Mouse (Mus musculus) liver, adult 2 months (tissue): Measurements from ENCODE around the gene Cuedc1. TPM values are rescaled to one million over a fixed set of nuclear protein-coding genes. Genes with fewer than 3 reads are reported as not detected.
A peak's percentile ranks its signal among the peaks of the same experiment; 100 is the strongest.

ENCODE experiments used
- DNase-seq: peaks from one replicate; pipeline ENCODE4 v3.0.0-alpha.2; 2011; ENCODE audit warnings: low read depth, low spot score; ENCODE audit errors: extremely low read depth
- H3K27ac ChIP-seq: fragments of 200-500 bp; replicated peaks from 2 replicates; pipeline ENCODE4 v1.5.1; 2012; ENCODE audit warnings: low read depth, mild to moderate bottlenecking, control low read depth, inconsistent platforms, low read length; ENCODE audit not compliant: insufficient read depth
- H3K27me3 ChIP-seq: fragments of 200-500 bp; 2 replicates; pipeline ENCODE4 v1.6.1; 2012; ENCODE audit warnings: mild to moderate bottlenecking, moderate library complexity, low read length, inconsistent platforms; ENCODE audit not compliant: control insufficient read depth, insufficient read depth
- H3K36me3 ChIP-seq: fragments of 200-500 bp; 2 replicates; pipeline ENCODE4 v1.6.1; 2012; ENCODE audit warnings: low read length, inconsistent platforms; ENCODE audit not compliant: control insufficient read depth, insufficient read depth
- H3K4me1 ChIP-seq: fragments of 200-500 bp; 2 replicates; pipeline ENCODE4 v1.6.1; 2011; ENCODE audit warnings: low read length; ENCODE audit not compliant: control insufficient read depth, insufficient read depth
- H3K4me3 ChIP-seq: fragments of 200-500 bp; 2 replicates; pipeline ENCODE4 v1.5.1; 2011; ENCODE audit warnings: low read depth, mild to moderate bottlenecking, control low read depth, low read length, moderate library complexity; ENCODE audit not compliant: insufficient read depth
- H3K79me2 ChIP-seq: fragments of 200-500 bp; 2 replicates; pipeline ENCODE4 v1.6.1; 2012; ENCODE audit warnings: inconsistent platforms, mild to moderate bottlenecking, low read length, moderate library complexity; ENCODE audit not compliant: control insufficient read depth, insufficient read depth
- H3K9ac ChIP-seq: fragments of 200-500 bp; 2 replicates; pipeline ENCODE4 v1.6.1; 2012; ENCODE audit warnings: low read depth, mild to moderate bottlenecking, control low read depth, inconsistent platforms, low read length
- CTCF ChIP-seq: fragments of 200-500 bp; IDR thresholded peaks from 2 replicates; pipeline ENCODE4 v1.5.1; 2011; ENCODE audit warnings: low read depth, low read length, control low read depth
- POLR2A ChIP-seq: fragments of 200-500 bp; IDR thresholded peaks from 2 replicates; pipeline ENCODE4 v1.6.1; 2011; ENCODE audit warnings: low read length, control low read depth; ENCODE audit not compliant: insufficient read depth; ENCODE audit errors: extremely low read depth
- WGBS: fragments of 180-500 bp; shearing (Covaris S2); methylation state at CpG from one replicate; pipeline ENCODE4 v1.1.7; 2018; 5-methylcytosine and 5-hydroxymethylcytosine counted together
- polyA plus RNA-seq: library from polyadenylated mRNA; depleted of rRNA; stranded (reverse); fragments of >200 nt; gene quantifications from 2 replicates; pipeline ENCODE4 v1.2.3, GENCODE M21; 2012
- total RNA-seq: library from RNA; depleted of rRNA; stranded (reverse); fragments of >200 nt; gene quantifications from 2 replicates; pipeline ENCODE4 v1.2.3, GENCODE M21; 2014

Cuedc1 gene
- total and polyA plus RNA-seq, 2 experiments, result 1.5 to 1.7 TPM

- Histone ChIP-seq H3K27me3 (no peaks in the 10 kb centered on the region), H3K4me1 (peaks cover 8% of the 10 kb centered on the region; the same call in 1 of the 2 replicates), H3K27ac (no peak overlapping the region), H3K79me2 (no peaks in the 10 kb centered on the region), H3K36me3 (no peaks in the 10 kb centered on the region), H3K4me3 (no peak overlapping the region), H3K9ac (no peak overlapping the region)
- no peak for DNase-seq
- WGBS, result 75% methylated on average over 13 of the region's 13 CpGs
- TF ChIP-seq POLR2A (no peak), CTCF (no peak)
Measured at GRCm38 (mm10) chr11:88112078-88112477, 14.2 kb downstream of the Cuedc1 start.

GRCm38 (mm10) chr11:88112677-88113333 lies 14.9 kb downstream of the Cuedc1 start:
- H3K36me3 ChIP-seq, result no peaks in the 10 kb centered on the region
- H3K9ac ChIP-seq, result no peak overlapping the region
- WGBS, result 88% methylated on average over 7 of the region's 7 CpGs
- H3K4me3 ChIP-seq, result no peak overlapping the region
- H3K27me3 ChIP-seq, result no peaks in the 10 kb centered on the region
- no peak for DNase-seq
- no peak overlapping the region for H3K27ac ChIP-seq
- no peaks in the 10 kb centered on the region for H3K79me2 ChIP-seq
- TF ChIP-seq POLR2A (no peak), CTCF (no peak)
- peaks cover 10% of the 10 kb centered on the region; the same call in 1 of the 2 replicates for H3K4me1 ChIP-seq

GRCm38 (mm10) chr11:88113543-88114271 lies 15.8 kb downstream of the Cuedc1 start:
- Histone ChIP-seq H3K27me3 (no peaks in the 10 kb centered on the region), H3K79me2 (no peaks in the 10 kb centered on the region), H3K36me3 (no peaks in the 10 kb centered on the region), H3K4me3 (no peak overlapping the region), H3K4me1 (peaks cover 13% of the 10 kb centered on the region; the same call in 1 of the 2 replicates), H3K9ac (no peak overlapping the region), H3K27ac (peak overlapping the region; percentile 65)
- TF ChIP-seq POLR2A (no peak), CTCF (no peak)
- 68% methylated on average over 6 of the region's 6 CpGs for WGBS
- DNase-seq, result no peak

DNA sequence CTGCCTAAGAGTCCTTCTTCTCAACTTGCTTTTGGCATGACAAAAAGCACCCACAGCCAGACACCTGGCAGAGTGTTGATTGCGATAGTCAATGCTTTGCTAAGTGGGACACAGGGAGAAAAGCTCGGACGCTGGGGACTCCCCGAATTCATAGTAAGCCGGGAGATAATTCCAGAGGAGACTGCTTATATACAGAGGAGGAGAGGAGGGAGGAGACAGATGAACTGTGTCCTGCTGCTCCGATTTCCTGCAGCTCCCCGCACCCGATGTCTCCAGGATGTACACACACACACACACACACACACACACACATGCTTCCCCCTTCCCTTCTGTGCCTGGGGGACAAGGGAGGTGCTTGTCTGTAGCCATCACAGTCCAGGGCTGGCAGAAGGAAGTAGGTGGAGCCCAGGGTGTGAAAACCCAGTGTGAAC lies 17.0 kb downstream of the Cuedc1 start:
- no peaks in the 10 kb centered on the region for H3K79me2 ChIP-seq
- peaks cover 13% of the 10 kb centered on the region; the same call in 1 of the 2 replicates for H3K4me1 ChIP-seq
- peak; percentile 17 for DNase-seq
- H3K27me3 ChIP-seq, result no peaks in the 10 kb centered on the region
- H3K9ac ChIP-seq, result no peak overlapping the region
- 51% methylated on average over 8 of the region's 8 CpGs for WGBS
- H3K27ac ChIP-seq, result peak overlapping the region; percentile 3
- H3K4me3 ChIP-seq, result no peak overlapping the region
- H3K36me3 ChIP-seq, result no peaks in the 10 kb centered on the region
- TF ChIP-seq CTCF (no peak), POLR2A (no peak)

DNA sequence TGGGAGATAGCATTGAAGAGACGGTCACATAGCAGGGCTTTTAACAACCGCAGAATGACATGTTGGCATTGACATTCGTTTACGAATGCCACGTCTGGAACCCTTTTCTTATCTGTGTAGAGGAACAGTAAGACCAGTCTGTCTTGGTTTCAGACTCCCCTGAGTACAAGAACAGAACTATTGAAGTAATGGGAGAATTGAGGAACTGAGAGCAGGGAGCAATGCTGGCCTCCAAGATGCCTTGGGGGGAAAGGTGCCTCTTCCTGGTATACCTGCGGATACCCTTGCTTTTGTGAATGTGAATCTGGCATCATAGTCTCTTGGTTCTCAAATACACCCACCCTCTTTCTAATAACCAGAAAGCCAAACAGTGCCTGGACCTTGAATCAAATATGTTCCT lies 18.7 kb downstream of the Cuedc1 start:
- TF ChIP-seq CTCF, result no peak
- TF ChIP-seq POLR2A, result no peak
- Histone ChIP-seq H3K79me2 (no peaks in the 10 kb centered on the region), H3K36me3 (no peaks in the 10 kb centered on the region), H3K4me1 (peaks cover 12% of the 10 kb centered on the region; the same call in 1 of the 2 replicates), H3K27ac (peak overlapping the region; percentile 29; the same call in 1 of the 2 replicates), H3K4me3 (no peak overlapping the region), H3K9ac (no peak overlapping the region), H3K27me3 (no peaks in the 10 kb centered on the region)
- WGBS, result 85% methylated on average over 6 of the region's 6 CpGs
- DNase-seq, result no peak
